Mouse (Mus musculus) layer of hippocampus, adult 9-10 months (tissue): ENCODE data around the gene Ndufc1.
"Not testable (repeated sequence)": the region's sequence is repeated elsewhere in the genome, so short reads cannot be mapped to it uniquely, and the experiment has no call there.

Source experiments
- DNase-seq: peaks from one replicate; pipeline ENCODE4 v3.0.0; 2022; ENCODE audit warnings: low spot score

Gene Ndufc1

DNA sequence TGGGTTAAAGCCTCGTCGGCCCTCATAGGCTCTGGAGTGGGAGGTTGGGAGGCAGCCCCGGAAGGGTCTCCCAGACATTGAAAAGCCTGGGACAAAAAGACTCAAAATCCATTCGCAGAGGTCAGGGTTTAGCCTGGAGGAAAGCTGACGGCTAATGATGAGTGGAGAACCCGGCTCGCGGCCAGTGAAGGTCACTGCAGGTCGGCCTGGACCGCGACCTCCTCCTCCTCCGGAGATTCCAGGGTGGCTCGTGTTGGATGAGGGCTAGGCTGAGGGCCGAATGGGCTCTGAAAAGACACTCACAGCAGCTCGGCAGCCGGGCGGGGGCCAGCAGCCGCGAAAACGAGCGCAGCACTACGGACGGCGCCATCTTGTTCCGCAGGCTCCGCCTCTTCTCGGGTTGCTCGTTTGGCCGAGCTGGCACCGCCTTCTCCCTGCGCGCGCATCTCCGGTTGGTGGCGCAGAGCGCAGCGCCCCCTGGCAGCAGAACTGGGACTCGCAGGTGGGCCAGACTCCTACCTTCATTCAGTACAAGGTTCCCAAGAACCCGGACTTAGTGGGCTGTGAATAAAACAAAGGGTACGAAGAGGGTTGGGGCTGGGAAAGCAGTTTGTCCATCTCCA lies at the start of gene Ndufc1:
Gene Ndufc1 (minus strand): TSS at position 428 of the 623 bp plus-strand sequence.
- peak; percentile 93 for DNase-seq

DNA sequence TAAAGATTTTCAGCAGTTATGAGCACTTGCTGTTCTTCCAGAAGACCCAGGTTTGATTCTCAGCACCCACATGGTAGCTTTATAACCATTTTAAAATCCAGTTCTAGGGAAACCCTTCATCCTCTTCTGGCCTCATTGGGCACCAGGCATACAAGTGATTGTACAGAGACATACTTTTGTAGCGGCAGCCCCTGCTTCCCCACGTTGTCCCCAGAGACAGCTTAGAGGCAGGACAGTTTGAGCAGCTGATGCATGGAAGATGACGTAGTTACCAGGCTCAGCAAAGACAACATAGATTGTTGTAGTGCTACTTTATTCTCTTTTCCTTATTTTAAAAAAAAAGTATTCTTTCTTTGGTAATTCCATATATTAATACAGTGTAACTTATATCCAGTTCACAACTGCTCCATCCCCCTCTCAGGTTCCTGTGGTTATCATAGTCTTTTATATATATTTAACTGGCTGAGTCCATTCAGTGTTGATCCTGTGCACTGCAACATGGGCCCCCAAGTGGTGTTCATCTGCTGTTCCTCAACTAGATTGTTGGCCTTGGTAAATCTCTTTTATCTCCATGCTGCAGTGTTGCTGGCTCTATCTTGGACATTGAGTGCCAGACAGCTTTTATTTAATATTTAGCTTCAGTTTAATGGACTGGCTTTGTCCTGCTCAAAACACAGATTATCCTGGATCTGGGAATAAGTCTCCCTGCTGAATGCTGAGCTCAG lies 26.2 kb upstream of the Ndufc1 start:
- no peak for DNase-seq

DNA sequence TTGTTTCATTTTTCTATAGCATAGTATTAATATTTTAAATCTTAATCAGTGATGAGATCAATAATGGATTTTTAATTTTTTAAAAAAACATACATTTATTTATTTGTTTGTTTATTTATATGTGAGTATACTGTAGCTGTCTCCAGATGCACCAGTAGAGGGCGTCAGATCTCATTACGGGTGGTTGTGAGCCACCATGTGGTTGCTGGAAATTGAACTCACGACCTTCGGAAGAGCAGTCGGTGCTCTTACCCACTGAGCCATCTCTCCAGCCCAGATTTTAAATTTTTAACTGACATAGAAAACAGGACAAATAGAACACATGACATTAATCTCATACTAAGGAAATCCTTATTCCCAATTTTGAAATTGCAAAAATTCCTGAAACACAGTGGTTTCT lies 25.6 kb upstream of the Ndufc1 start:
- DNase-seq = not testable (repeated sequence)

DNA sequence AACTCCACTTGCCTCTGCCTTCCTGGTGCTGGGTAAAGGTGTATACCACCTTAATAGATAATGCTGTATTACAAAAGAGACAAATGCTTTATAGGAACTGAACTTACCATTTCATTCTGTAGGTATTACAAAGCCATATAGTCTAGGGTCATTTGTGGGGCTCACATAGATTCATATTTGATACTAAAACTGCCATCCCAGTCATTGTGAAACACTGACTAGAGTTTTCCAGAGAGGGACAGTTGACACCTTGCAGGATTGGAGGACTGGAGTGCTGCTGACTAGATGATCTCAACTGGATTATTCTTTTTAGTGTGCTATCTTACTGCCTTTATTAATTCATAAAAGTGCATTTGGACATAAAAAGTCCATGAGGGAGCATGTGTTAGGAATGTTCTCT lies 16.6 kb upstream of the Ndufc1 start:
- DNase-seq = no peak

DNA sequence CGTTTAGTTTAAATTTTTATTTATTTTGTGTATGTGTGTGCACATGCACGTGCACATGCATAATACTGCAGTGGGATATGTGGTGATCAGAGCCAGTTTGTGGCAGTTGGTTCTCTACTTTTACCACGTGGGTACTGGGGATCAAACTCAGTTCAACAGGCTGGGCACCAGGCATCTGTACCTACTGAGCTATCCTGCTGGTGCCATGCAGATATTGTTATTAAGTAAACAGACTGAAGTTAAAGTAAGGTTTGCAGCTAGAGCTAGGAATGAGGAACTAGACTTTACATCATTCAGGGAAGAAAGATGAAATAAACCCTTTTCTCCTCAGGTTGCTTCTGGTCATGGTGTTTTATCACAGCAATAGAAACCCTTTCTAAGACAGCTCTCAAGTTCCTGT lies 13.1 kb upstream of the Ndufc1 start:
- DNase-seq = no peak

DNA sequence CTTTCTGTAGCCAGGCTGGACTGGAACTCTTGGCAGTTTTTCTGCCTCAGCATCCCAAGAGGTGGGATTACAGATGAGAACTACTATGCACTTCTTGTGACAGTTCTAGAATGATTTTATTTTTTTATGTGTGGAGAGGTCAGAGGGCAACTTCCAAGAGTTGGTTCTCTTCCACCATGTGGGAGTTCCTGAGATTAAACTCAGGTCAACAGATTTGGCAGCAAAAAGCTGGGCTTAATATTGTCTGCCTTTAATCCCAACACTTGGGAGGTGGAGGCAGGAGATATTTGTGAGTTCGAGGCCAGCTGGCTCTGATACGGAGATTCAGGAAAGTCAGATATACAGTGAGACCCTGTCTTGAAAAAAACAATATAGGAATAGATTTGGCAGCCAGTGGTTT lies 9.2 kb upstream of the Ndufc1 start:
- no peak for DNase-seq

DNA sequence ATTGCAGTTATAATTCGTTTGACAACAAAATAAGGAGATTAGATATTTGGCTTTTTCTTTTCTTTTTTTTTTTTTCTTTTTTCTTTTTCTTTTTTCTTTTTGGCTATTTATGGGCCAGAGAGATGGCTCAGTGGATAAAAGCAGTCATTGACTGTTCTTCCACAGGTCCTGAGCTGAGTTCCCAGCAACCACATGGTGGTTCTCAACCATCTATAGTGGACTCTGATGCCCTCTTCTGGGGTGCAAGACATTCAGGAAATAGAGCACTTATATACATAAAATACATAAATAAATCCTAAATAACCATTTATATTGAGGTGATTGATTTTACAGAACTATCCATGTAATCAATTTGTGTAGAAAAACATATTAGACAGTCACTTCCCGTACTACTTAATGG lies 8.7 kb upstream of the Ndufc1 start:
- no peak for DNase-seq

DNA sequence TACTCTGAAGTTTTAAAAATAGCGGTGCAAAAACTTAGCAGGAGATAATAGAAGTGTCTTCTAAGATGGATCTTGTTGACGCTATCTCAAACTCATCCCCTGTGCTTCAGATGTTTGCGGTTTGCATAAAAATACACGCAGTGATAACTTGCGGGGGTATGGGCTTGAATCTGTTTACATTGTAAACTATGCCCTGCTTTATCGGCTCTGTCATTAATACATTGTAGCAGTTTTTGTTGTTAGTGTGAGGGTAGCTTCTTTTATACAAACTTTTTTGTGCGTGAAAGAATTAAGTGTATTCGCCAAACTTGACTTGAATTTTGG lies 8.3 kb upstream of the Ndufc1 start:
- DNase-seq = no peak

DNA sequence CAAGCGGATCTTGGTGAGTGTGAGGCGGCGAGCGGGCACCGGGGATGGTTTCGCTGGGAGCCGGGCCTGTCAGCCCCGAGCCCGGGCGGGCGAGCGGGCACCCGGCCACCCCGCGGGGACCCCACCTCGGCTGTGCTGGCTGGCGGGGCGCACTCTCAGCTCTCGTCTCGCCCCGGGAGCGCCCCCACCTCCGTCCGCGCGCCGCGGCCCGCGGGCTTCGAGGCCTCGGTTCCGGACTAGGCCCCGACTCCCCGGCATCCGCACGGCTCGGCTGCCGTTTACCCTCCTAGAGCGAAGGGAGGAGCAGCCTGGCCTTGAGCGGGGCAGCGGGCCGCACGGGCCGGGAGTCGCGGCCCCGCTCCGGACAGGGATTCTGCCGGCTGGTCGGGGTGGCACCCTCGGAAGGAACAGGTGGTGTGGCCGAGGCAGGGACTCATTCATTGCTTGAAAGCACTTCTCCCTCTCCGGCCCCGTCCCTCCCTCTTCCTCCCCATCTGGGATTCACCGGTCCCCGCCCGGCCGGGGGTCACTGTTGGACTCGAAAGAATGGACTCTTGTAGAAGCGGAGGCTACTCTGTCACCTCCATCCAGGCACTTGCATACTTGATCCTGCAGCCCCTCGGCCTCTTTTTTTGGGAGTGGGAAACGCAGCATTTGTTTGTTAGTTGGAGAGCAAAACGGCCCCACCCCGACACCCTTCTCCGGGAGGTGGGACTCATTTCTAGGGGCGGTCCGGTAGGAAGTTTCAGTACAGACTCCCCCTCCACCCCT lies 7.8 kb upstream of the Ndufc1 start:
- no peak for DNase-seq

DNA sequence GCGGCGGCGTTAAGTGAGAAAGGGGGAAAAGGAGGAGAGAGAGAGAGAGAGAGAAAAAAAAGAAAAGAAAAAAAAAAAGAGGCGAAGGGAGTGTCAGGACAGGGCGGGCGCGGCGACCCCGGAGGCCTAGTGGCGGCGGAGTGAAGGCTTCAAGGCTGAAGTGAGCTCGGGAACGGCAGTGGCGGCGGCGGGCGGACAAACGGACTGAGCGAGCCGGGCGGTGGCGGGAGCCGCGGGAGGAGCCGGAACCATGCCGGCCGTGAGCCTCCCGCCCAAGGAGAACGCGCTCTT lies 7.2 kb upstream of the Ndufc1 start:
- DNase-seq = no peak

DNA sequence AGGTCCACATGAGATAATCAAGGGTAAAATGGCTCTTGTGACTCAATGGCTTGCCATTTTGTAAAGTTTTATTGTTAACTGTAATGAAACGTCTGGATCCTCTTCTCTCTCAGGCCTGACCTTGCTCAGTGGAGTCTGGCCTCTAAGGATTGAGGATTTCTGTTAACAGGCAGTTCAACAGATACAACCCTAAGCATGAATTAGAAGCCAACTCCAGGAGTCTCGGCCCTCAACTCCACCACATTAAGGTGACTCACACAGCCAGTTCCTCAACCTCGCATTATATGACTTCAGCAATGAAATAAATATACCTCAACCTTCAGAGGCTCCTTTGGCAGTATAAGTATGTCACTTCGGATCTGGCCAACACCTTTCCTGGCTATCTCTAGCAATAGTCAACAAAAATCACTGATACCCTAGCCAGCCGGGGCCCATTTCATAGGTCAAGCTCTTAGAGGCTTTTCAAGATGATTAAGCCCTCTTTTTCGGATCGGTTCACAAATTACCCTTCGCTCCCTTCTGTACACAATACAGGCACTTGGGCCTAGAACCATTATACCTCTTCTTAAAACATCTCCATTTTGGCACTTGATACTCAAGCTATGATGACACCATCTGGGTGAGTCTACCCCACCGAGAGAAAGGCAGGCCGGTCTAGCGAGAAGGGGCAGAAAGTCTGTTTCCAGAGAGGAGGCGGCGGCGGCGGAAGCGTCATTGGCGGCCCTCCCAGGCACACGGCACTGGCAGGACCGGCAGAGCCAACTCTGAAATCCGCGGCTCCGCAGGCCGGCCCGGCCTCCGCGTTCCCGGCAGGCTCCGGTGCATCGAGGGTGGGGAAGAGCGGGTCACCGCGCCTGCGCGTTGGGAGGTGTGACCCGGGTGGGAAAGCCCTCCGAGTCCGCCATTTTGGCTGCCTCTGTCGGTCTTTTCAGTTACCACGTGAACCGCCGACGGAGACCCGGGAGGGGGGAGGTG lies 6.6 kb upstream of the Ndufc1 start, which contains the start of gene Naa15:
Gene Naa15 (plus strand): TSS at position 51 of the 975 bp plus-strand sequence.
- DNase-seq = peak; percentile 73

DNA sequence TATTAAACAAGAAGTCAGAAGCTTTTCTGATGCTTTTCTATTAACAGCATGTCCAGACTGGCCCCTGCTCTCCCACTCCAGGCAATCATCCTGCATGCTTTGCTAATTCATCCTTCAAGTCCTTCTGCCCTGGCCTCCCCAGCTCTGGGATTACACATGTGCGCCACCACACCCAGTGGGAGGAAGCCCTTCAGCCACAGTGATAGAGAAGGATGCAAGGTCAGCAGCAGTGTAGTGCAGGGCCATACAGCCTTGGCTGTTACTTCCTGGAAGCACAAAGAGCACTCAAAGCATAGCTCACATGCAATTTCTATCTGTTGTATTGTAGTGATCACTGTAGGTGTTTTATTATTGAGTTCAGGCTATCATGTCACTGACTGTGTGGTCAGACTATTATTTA lies 4.5 kb upstream of the Ndufc1 start:
- no peak for DNase-seq

DNA sequence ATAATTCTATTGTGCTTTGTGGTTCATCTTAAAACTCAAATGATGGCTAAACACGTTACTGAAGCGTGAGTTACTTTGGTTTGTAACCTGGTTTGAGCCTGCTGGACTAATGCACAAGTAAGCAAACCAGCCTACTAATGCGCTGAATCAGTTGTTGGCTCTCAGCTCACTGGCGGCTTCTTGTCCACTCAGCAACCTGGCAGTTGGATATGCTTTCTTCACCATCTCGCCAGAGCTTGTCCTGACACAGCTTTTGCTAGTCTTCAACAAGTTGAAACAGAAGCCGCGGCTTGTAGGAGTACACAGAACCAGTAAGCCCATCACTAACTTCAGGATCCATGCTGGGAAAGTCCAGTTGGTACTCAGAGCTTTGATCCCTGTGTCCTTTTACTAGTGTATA lies 3.7 kb upstream of the Ndufc1 start:
- no peak for DNase-seq

DNA sequence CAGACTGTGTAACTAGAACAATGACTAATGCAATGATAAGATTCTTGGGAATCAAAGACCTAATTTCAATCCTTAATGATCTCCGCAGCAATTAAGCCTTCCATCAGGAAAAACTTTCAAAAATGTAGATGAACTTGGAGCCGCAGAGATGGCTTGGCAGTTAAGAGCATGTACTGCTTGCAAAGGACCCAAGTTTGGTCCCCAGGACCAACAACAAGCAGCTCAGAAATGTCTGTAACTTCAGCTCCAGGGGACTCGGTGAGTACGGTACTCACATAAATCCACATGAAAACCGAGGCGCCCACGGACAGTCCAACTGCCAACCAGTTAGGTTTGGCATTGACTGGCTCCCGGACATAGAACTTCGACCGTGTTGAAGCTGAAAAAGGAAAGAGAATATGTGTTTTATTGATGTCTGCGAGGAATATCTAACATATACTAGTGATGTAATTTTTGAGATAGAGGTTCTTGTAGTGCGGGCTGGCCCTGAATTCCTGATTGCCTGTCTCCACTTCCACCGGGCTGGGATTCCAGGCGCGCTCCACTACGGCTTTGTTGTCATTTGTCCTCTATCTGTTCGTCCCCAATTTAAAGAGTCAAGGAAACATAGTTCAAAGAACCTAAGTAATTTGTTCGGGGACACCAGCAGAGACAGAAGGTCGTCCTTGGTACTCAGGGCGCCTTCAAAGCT lies 773 bp downstream of the Ndufc1 start:
- DNase-seq = peak; percentile 8

DNA sequence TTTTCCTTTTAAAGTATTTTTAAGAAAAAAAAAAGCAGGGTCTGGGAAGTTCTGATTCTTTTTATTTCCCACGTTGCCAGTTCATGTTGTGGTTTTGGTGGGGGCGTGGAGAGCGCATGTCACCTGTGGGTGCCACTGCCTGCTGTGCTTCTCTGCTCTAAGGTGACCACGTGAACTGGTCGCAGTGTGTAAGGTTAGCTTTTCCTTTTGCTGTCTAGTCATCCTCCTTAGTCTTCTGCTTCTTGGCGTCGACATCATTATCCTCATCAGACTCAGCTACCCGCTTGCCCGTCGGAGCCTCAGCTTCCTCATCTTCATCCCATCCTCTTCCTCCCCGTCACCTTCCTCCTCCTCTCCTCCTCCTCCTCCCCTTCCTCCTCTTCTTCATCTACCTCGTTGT lies 6.2 kb downstream of the Ndufc1 start:
- no peak for DNase-seq

DNA sequence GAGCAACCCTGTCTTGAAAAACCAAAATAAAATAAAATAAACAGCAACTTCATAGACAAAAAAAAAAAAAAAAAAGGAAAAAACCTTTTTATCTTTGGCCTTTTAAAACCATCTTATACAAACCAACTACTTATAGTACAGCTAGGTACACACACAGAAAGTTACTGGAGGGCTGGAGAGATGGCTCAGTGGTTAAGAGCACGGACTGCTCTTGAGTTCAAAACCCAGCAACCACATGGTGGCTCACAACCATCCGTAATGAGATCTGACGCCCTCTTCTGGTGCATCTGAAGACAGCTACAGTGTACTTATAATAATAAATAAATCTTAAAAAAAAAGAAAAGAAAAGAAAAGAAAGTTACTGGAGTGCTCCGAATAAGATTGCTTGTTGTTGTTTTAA lies 6.7 kb downstream of the Ndufc1 start:
- not testable (repeated sequence) for DNase-seq

DNA sequence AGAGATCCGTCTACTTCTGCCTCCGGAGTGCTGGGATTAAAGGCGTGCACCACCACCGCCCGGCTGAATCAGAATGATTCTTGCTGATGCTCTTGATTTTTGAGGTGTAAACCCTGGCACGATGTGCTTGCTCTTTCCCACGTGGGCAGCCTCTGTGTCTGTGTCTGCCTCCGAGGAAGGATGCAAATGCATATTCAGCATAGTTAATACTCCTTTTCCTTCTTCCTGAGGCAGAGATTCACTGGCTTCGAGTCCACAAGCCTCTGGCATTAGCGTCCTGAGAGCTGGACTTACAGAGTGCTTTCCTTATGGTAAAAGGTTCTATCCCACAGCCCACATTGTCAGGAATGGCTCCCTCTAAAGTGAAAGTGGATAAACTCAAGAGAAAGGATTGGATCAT lies 8.1 kb downstream of the Ndufc1 start:
- DNase-seq = no peak

DNA sequence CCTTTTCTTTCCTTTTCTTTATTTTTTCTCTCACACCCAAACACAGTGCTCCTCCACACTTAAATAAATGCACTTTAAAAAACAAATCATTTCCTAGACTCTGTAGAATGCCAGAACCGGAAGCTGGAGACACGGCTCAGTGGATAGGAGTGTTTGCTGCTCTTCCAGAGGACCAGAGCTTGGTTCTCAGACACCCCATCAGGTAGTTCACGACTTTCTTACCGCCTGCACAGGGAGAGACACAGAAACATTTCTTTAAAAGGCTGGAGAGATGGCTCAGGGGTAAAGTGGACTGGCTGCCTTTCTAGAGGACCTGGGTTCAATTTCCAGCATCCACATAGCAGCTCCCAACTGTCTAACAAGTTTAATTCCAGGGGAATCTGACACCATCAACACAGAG lies 9.3 kb downstream of the Ndufc1 start:
- no peak for DNase-seq

DNA sequence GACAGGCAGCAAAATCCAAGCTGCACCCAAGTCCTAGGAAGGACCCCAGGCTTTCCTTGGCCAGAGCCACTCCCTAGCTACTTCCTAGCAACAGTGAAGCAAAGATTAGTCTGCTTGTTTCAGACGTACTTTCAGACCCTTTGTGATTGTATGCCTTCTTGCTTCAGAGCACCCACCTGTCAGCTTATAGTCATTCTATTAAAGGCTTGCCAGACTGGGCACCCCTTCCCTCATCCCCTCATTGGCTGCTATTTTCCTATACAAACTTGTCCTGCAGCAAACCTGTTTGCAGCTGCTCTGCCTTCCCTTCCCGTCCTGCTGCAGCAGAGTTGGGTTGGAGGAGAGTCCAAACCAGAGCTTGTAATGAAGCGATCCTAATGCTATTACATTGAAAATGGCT lies 10.1 kb downstream of the Ndufc1 start:
- DNase-seq = no peak

DNA sequence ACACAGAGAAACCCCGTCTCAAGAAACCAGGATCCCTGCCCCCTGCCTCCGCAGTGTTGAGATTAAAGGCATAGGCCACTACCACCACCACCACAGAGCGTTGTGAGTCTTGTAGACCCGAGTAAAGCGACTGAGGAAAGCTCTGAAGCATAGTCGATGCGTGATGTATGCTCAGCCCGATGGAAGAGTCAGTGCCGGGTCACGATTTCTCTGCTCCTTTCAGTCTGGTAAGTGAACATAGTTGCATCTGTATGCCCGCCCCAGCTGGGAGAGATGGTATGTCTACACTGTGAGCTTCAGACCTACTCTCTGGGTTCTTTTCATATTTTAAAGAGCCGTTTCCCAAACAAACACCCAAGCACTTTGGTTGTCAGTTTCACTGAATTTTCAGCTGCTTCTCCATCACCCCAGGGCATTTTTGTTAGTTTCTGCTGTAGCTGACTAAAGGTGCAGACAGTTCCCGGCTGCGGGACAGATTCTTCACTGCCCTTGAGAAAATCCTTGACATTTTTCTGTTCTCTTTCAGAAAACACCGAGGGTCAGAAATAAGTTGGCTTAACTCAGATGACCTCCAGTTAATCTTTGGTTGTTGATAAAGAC lies 11.0 kb downstream of the Ndufc1 start:
- DNase-seq = no peak
